Mouse (Mus musculus): ENCODE data around the gene Mpg.

- no peak for TF ChIP-seq CTCF (IDR thresholded peaks at IDR 0.05; ENCODE audit: low read depth, low read length)
- TF ChIP-seq POLR2A (IDR thresholded peaks at IDR 0.05; ENCODE audit: borderline replicate concordance, low read depth, low read length): peak; percentile 58; the same call in 1 of the 2 replicates
Observed at GRCm38 (mm10) chr11:32267188-32267884, 41.0 kb downstream of the Mpg start, which contains the start of gene Nprl3.

Measured in bone marrow macrophage, adult 2 months (primary cell).